Mouse (Mus musculus) spleen, adult 2 months (tissue): ENCODE measurements around the gene Spg20. TPM values are rescaled to one million over a fixed set of nuclear protein-coding genes. Genes with fewer than 3 reads are reported as not detected.

Experiments
- DNase-seq, 2 experiments: peaks; one replicate each; pipeline versions ENCODE4 v3.0.0 to v3.0.0-alpha.2; 2012 to 2021; ENCODE audit warnings: low spot score in 2 of 2, low read depth in 1 of 2
- H3K27ac ChIP-seq: fragments of 200-500 bp; 2 replicates; pipeline ENCODE4 v1.5.1; 2012; ENCODE audit warnings: low read length, inconsistent platforms; ENCODE audit not compliant: insufficient read depth
- H3K27me3 ChIP-seq: fragments of 200-500 bp; 2 replicates; pipeline ENCODE4 v1.6.1; 2012; ENCODE audit warnings: mild to moderate bottlenecking, moderate library complexity, low read length, inconsistent platforms; ENCODE audit not compliant: control insufficient read depth, insufficient read depth
- H3K36me3 ChIP-seq: fragments of 200-500 bp; 2 replicates; pipeline ENCODE4 v1.6.1; 2012; ENCODE audit warnings: mild to moderate bottlenecking, low read length, inconsistent platforms; ENCODE audit not compliant: control insufficient read depth, insufficient read depth
- H3K4me1 ChIP-seq: fragments of 200-500 bp; 2 replicates; pipeline ENCODE4 v1.6.1; 2011; ENCODE audit warnings: inconsistent platforms; ENCODE audit not compliant: control insufficient read depth, insufficient read depth, insufficient read length
- H3K4me3 ChIP-seq: fragments of 200-500 bp; 2 replicates; pipeline ENCODE4 v1.5.1; 2011; ENCODE audit warnings: mild to moderate bottlenecking, inconsistent platforms; ENCODE audit not compliant: insufficient read depth, insufficient read length; ENCODE audit errors: extremely low read depth
- CTCF ChIP-seq: fragments of 200-500 bp; IDR thresholded peaks from 2 replicates; pipeline ENCODE4 v1.5.1; 2011; ENCODE audit warnings: mild to moderate bottlenecking, inconsistent platforms; ENCODE audit not compliant: insufficient read depth, insufficient read length, insufficient replicate concordance; ENCODE audit errors: extremely low read depth
- POLR2A ChIP-seq: fragments of 200-500 bp; IDR thresholded peaks from 2 replicates; pipeline ENCODE4 v1.6.1; 2011; ENCODE audit warnings: low read depth, low read length, inconsistent platforms
- WGBS: fragments of 180-500 bp; shearing (Covaris S2); methylation state at CpG from one replicate; pipeline ENCODE4 v1.1.7; 2018; 5-methylcytosine and 5-hydroxymethylcytosine counted together
- polyA plus RNA-seq: library from polyadenylated mRNA; depleted of rRNA; stranded (reverse); fragments of >200 nt; gene quantifications from 2 replicates; pipeline ENCODE4 v1.2.3, GENCODE M21; 2012

The Spg20 gene
- polyA plus RNA-seq, 1 experiment = 4.3 TPM

- TF ChIP-seq CTCF (no peak), POLR2A (no peak)
- 77% methylated on average over 2 of the region's 2 CpGs for WGBS
- no peak for DNase-seq
- Histone ChIP-seq H3K4me3 (no peak overlapping the region), H3K36me3 (no peaks in the 10 kb centered on the region), H3K27ac (no peak overlapping the region), H3K27me3 (no peaks in the 10 kb centered on the region), H3K4me1 (no peaks in the 10 kb centered on the region)
Measured at GRCm38 (mm10) chr3:55147156-55147555, 35.2 kb downstream of the Spg20 start.

- TF ChIP-seq CTCF = no peak
- no peak for TF ChIP-seq POLR2A
- Histone ChIP-seq H3K4me3 (no peak overlapping the region), H3K4me1 (no peaks in the 10 kb centered on the region), H3K27me3 (no peaks in the 10 kb centered on the region), H3K36me3 (no peaks in the 10 kb centered on the region), H3K27ac (no peak overlapping the region)
- 50% methylated on average over 3 of the region's 3 CpGs for WGBS
- DNase-seq = no peak
Measured at GRCm38 (mm10) chr3:55148091-55148490, 36.2 kb downstream of the Spg20 start.

- 46% methylated on average over 7 of the region's 7 CpGs for WGBS
- no peaks in the 10 kb centered on the region for H3K27me3 ChIP-seq
- H3K4me1 ChIP-seq = no peaks in the 10 kb centered on the region
- TF ChIP-seq POLR2A (no peak), CTCF (no peak; the same call in 1 of the 2 replicates)
- no peak overlapping the region for H3K4me3 ChIP-seq
- H3K36me3 ChIP-seq = no peaks in the 10 kb centered on the region
- no peak for DNase-seq
- H3K27ac ChIP-seq = no peak overlapping the region
Measured at GRCm38 (mm10) chr3:55151656-55152433, 39.9 kb downstream of the Spg20 start.

GRCm38 (mm10) chr3:55152673-55153334, 40.9 kb downstream of the Spg20 start:
- WGBS = 70% methylated on average over 6 of the region's 6 CpGs
- no peaks in the 10 kb centered on the region for H3K36me3 ChIP-seq
- H3K27me3 ChIP-seq = no peaks in the 10 kb centered on the region
- no peak overlapping the region for H3K4me3 ChIP-seq
- DNase-seq = peak in 1 of 2 experiments; percentile 4
- no peaks in the 10 kb centered on the region for H3K4me1 ChIP-seq
- H3K27ac ChIP-seq = no peak overlapping the region
- TF ChIP-seq CTCF = no peak
- TF ChIP-seq POLR2A = no peak

- WGBS = 90% methylated on average over 7 of the region's 7 CpGs
Measured at GRCm38 (mm10) chr3:55154163-55154562, 42.3 kb downstream of the Spg20 start.

GRCm38 (mm10) chr3:55157413-55157812, 45.5 kb downstream of the Spg20 start:
- no peaks in the 10 kb centered on the region for H3K27me3 ChIP-seq
- TF ChIP-seq POLR2A (no peak), CTCF (no peak)
- no peaks in the 10 kb centered on the region for H3K36me3 ChIP-seq
- no peaks in the 10 kb centered on the region for H3K4me1 ChIP-seq
- no peak overlapping the region for H3K27ac ChIP-seq
- DNase-seq = no peak
- WGBS = 74% methylated on average over 5 of the region's 5 CpGs
- no peak overlapping the region for H3K4me3 ChIP-seq

More at GRCm38 (mm10) chr3:55154163-55154562, 42.3 kb downstream of the Spg20 start:
- no peak overlapping the region for H3K4me3 ChIP-seq
- H3K27me3 ChIP-seq = no peaks in the 10 kb centered on the region
- no peak overlapping the region for H3K27ac ChIP-seq
- H3K36me3 ChIP-seq = no peaks in the 10 kb centered on the region
- no peak for DNase-seq
- TF ChIP-seq POLR2A = no peak
- no peak for TF ChIP-seq CTCF
- no peaks in the 10 kb centered on the region for H3K4me1 ChIP-seq

- H3K27me3 ChIP-seq = no peaks in the 10 kb centered on the region
- 80% methylated on average over 7 of the region's 7 CpGs for WGBS
- no peak overlapping the region for H3K27ac ChIP-seq
- H3K4me3 ChIP-seq = no peak overlapping the region
- TF ChIP-seq CTCF (no peak), POLR2A (no peak)
- H3K4me1 ChIP-seq = no peaks in the 10 kb centered on the region
- no peak for DNase-seq
- H3K36me3 ChIP-seq = no peaks in the 10 kb centered on the region
Measured at GRCm38 (mm10) chr3:55161144-55161543, 49.2 kb downstream of the Spg20 start.
